Mouse (Mus musculus) hindbrain, embryonic 16.5 days (tissue): ENCODE data around the gene Crcp. TPM values are rescaled to one million over a fixed set of nuclear protein-coding genes. Genes with fewer than 3 reads are reported as not detected.
"Not testable (repeated sequence)": the region's sequence is repeated elsewhere in the genome, so short reads cannot be mapped to it uniquely, and the experiment has no call there.

ENCODE experiments used
- ATAC-seq: fragments of 200-750 bp; cut with Nextera tagmentation; 2 replicates; pipeline ENCODE4 v1.8.0; 2017; ENCODE audit warnings: moderate TSS enrichment, moderate library complexity
- H3K27ac ChIP-seq: fragments of 300-500 bp; sonication (generic); 2 replicates; pipeline ENCODE4 v1.5.1; 2014; ENCODE audit warnings: low read depth, mild to moderate bottlenecking, control low read depth, low read length, moderate library complexity
- H3K27me3 ChIP-seq: fragments of 300-500 bp; sonication (generic); replicated peaks from 2 replicates; pipeline ENCODE4 v1.6.1; 2014; ENCODE audit warnings: low read length; ENCODE audit not compliant: control insufficient read depth, insufficient read depth
- H3K36me3 ChIP-seq: fragments of 300-500 bp; sonication (generic); 2 replicates; pipeline ENCODE4 v1.6.1; 2014; ENCODE audit warnings: mild to moderate bottlenecking, low read length, moderate library complexity, mixed read lengths; ENCODE audit not compliant: control insufficient read depth, insufficient read depth
- H3K4me1 ChIP-seq: fragments of 300-500 bp; sonication (generic); 2 replicates; pipeline ENCODE4 v1.6.1; 2014; ENCODE audit warnings: low read depth, low read length; ENCODE audit not compliant: control insufficient read depth, insufficient read depth
- H3K4me2 ChIP-seq: fragments of 300-500 bp; sonication (generic); 2 replicates; pipeline ENCODE4 v1.6.1; 2014; ENCODE audit warnings: mild to moderate bottlenecking, low read length, control low read depth, moderate library complexity
- H3K4me3 ChIP-seq: fragments of 300-500 bp; sonication (generic); 2 replicates; pipeline ENCODE4 v1.5.1; 2014; ENCODE audit warnings: mild to moderate bottlenecking, low read length, control low read depth, moderate library complexity
- H3K9ac ChIP-seq: fragments of 300-500 bp; sonication (generic); 2 replicates; pipeline ENCODE4 v1.6.1; 2014; ENCODE audit warnings: low read depth, mild to moderate bottlenecking, control low read depth, low read length, moderate library complexity
- H3K9me3 ChIP-seq: fragments of 300-500 bp; sonication (generic); 2 replicates; pipeline ENCODE4 v1.6.1; 2014; ENCODE audit warnings: mild to moderate bottlenecking, low read length, moderate library complexity; ENCODE audit not compliant: control insufficient read depth
- WGBS: fragments of 180-500 bp; shearing (Covaris S2); extraction: QIAGEN DNeasy Blood & Tissue Kit; methylation state at CpG from one replicate; pipeline ENCODE4 v1.1.7; 2014; 5-methylcytosine and 5-hydroxymethylcytosine counted together
- polyA plus RNA-seq: library from polyadenylated mRNA; unstranded; fragments of >200 nt; fragmentation: Nextera tagmentation; extraction: Ambion mirVana; gene quantifications from 2 replicates; pipeline ENCODE4 v1.2.1, GENCODE M21; 2015

The Crcp gene
- polyA plus RNA-seq, 1 experiment from 2014 or later, result 92.1 TPM

- 63% methylated on average over 2 of the region's 2 CpGs for WGBS
- H3K4me1 ChIP-seq, H3K4me2 ChIP-seq, H3K9me3 ChIP-seq, H3K9ac ChIP-seq, H3K27me3 ChIP-seq, H3K4me3 ChIP-seq, H3K27ac ChIP-seq, ATAC-seq: not testable (repeated sequence)
- peaks cover 16% of the 10 kb centered on the region for H3K36me3 ChIP-seq
These were observed 7.2 kb downstream of the Crcp start for GRCm38 (mm10) chr5:130036300-130036699.

- Histone ChIP-seq H3K4me3 (no peak overlapping the region), H3K9me3 (no peaks in the 10 kb centered on the region), H3K36me3 (peaks cover 29% of the 10 kb centered on the region), H3K4me2 (no peak overlapping the region), H3K9ac (no peak overlapping the region), H3K4me1 (no peaks in the 10 kb centered on the region), H3K27me3 (no peaks in the 10 kb centered on the region), H3K27ac (no peak overlapping the region)
- 65% methylated on average over 19 of the region's 19 CpGs for WGBS
- no peak for ATAC-seq
These were observed 8.8 kb downstream of the Crcp start for GRCm38 (mm10) chr5:130037752-130038455.

DNA sequence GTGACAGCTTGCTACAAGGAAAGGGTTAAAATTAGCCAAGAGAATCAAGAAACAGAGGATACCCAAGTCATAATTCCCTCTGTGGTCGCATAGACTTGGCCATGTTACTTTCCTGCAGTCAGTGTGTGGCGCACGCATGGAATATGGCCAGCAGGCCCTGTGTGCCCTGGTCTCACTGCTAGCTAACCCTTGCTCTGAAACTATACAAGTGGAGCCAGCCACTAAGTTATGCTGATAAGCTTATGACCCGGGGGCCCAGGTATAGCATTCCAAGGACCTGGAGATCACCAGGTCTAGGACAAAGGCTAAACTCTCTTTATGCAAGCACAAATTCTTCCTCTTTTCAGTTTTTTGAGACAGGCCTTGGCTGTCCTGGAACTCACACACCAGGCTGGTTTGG is 11.7 kb downstream of the Crcp start:
- no peak overlapping the region for H3K27ac ChIP-seq
- no peaks in the 10 kb centered on the region for H3K4me1 ChIP-seq
- H3K9ac ChIP-seq, result no peak overlapping the region
- ATAC-seq, result no peak
- WGBS, result 93% methylated on average over 4 of the region's 4 CpGs
- no peak overlapping the region for H3K4me3 ChIP-seq
- H3K4me2 ChIP-seq, result no peak overlapping the region
- no peaks in the 10 kb centered on the region for H3K27me3 ChIP-seq
- H3K36me3 ChIP-seq, result peaks cover 28% of the 10 kb centered on the region
- no peaks in the 10 kb centered on the region for H3K9me3 ChIP-seq

DNA sequence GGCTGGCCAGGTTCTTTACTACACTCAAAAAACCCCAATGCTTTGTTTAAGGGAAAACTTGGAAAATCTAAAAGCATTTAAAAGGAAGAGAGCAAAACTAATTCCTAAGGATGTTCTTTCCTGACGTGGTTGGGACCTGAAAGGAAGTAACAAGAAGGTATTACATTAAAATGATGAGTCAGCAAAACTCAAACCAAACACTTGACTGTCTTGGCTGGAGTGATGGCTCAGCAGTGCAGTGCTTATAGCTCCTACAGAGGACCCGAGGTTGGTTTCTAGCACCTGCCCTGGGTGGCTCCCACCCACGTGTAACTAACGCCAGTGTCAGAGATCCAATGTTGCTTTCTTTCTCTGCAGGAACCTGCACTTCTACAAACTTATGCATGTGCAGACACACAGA is 12.2 kb downstream of the Crcp start:
- Histone ChIP-seq H3K27ac (no peak overlapping the region), H3K9me3 (no peaks in the 10 kb centered on the region), H3K9ac (no peak overlapping the region), H3K4me2 (no peak overlapping the region), H3K4me1 (no peaks in the 10 kb centered on the region), H3K36me3 (peaks cover 28% of the 10 kb centered on the region), H3K4me3 (no peak overlapping the region), H3K27me3 (no peaks in the 10 kb centered on the region)
- 88% methylated on average over 4 of the region's 4 CpGs for WGBS
- ATAC-seq, result no peak

DNA sequence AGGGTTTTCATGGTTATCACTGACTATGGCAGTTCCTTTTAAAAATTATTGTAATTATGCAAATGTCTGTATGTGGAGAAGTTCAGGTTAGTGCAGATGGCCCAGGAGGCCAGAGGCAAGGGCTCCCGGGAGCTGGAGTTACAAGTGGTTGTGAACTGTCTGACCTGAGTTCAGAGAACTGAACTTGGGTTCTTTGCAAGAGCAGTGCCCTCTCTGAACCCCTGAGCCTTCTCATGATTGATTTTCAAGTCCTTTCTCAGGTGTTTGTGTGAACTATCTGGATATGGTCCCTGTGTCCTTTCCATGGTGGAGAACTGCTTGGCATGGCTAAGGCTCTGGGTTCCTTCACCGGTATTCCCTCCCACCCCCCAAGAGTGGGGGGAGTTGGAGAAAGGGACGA is 14.7 kb downstream of the Crcp start:
- 94% methylated on average over 3 of the region's 3 CpGs for whole genome bisulfite sequencing
- H3K9ac ChIP-seq, result no peak overlapping the region
- H3K36me3 ChIP-seq, result peaks cover 31% of the 10 kb centered on the region

DNA sequence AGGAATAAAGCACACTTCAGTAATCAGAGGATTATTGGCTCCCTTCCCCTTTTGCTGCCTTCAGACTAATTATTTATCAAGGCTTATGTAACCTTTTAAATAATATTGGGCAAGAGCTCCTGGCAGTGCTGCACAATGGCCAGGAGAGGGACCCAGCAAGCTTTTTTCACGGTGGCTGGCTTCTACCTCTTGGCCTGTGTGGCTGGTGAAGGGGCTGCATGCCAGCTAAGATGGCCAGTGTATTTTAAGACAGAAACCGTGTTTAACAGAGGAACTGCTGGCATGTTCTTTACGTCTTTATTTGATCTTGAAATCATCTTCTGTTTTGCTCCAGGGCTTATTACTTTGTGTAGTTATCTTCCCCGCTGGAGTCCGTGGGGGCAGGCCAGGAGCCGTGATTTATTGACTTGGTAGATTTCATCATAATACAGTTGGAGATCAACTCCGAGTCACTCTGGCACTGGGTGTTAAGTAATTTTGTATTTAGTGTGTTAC is 15.2 kb downstream of the Crcp start:
- H3K4me2 ChIP-seq, result no peak overlapping the region
- no peaks in the 10 kb centered on the region for H3K9me3 ChIP-seq
- H3K4me1 ChIP-seq, result no peaks in the 10 kb centered on the region
- WGBS, result 67% methylated on average over 7 of the region's 7 CpGs
- no peak for ATAC-seq
- no peaks in the 10 kb centered on the region for H3K27me3 ChIP-seq
- H3K9ac ChIP-seq, result no peak overlapping the region
- no peak overlapping the region for H3K4me3 ChIP-seq
- H3K27ac ChIP-seq, result no peak overlapping the region
- H3K36me3 ChIP-seq, result peaks cover 31% of the 10 kb centered on the region

More for the DNA sequence above, 14.7 kb downstream of the Crcp start:
- H3K4me3 ChIP-seq, result no peak overlapping the region
- ATAC-seq, result no peak
- no peaks in the 10 kb centered on the region for H3K9me3 ChIP-seq
- H3K27me3 ChIP-seq, result no peaks in the 10 kb centered on the region
- H3K4me2 ChIP-seq, result no peak overlapping the region
- no peaks in the 10 kb centered on the region for H3K4me1 ChIP-seq
- H3K27ac ChIP-seq, result no peak overlapping the region

DNA sequence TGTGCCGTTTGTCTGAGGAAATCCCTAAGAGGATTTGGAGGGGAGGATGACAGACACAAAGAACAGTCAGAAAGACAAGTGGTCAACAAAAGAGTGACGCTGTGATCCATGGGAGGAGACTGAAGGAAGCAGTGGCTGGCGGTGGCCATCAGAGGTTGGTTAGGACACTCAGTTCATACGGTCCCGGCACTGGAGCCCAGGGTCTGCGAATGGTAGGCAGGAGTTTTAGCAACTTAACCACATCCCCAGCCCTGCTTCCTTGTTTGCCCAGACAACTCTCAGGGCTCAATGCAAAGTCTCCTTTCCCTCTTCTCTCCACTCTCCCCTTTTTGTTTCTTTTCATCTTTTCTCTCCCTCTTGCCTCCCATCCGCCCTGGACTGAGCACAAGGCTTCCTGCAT is 17.0 kb downstream of the Crcp start:
- Histone ChIP-seq H3K36me3 (peaks cover 24% of the 10 kb centered on the region), H3K4me2 (no peak overlapping the region), H3K27ac (no peak overlapping the region), H3K27me3 (no peaks in the 10 kb centered on the region), H3K4me3 (no peak overlapping the region), H3K9me3 (no peaks in the 10 kb centered on the region), H3K9ac (no peak overlapping the region), H3K4me1 (no peaks in the 10 kb centered on the region)
- 86% methylated on average over 7 of the region's 7 CpGs for WGBS
- ATAC-seq, result no peak

DNA sequence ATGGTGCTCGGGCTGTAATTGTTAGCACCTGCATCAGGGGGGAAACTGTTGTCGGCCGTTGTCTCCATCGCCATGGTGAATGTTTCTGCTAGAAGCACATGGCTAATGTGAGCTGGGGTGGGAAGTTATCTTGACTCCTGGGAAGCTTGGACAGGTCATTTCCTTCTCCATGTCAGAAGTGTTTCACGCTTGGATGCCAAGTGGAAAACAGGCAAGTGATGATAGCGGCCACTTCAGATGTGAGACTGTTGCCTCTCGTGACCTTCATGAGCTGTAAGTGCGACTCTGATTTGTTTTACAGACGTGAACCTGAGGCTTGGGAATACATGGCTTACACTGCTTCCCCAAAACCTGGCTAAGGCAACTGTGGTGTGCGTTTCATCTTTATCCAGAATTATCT is 17.5 kb downstream of the Crcp start:
- Histone ChIP-seq H3K4me2 (no peak overlapping the region), H3K4me3 (no peak overlapping the region), H3K27me3 (no peaks in the 10 kb centered on the region), H3K4me1 (no peaks in the 10 kb centered on the region), H3K9ac (no peak overlapping the region), H3K9me3 (no peaks in the 10 kb centered on the region), H3K36me3 (peaks cover 29% of the 10 kb centered on the region), H3K27ac (no peak overlapping the region)
- ATAC-seq, result no peak
- WGBS, result 83% methylated on average over 10 of the region's 10 CpGs

GRCm38 (mm10) chr5:130047013-130047412 is 17.9 kb downstream of the Crcp start:
- H3K4me1 ChIP-seq, result no peaks in the 10 kb centered on the region
- 84% methylated on average over 6 of the region's 6 CpGs for WGBS
- no peaks in the 10 kb centered on the region for H3K27me3 ChIP-seq
- H3K9ac ChIP-seq, result no peak overlapping the region
- H3K27ac ChIP-seq, result no peak overlapping the region
- no peak for ATAC-seq
- no peak overlapping the region for H3K4me2 ChIP-seq
- no peaks in the 10 kb centered on the region for H3K9me3 ChIP-seq
- H3K4me3 ChIP-seq, result no peak overlapping the region
- H3K36me3 ChIP-seq, result peaks cover 25% of the 10 kb centered on the region
